Mouse (Mus musculus): ENCODE data around the gene Pdlim7.
A peak's percentile ranks its signal among the peaks of the same experiment; 100 is the strongest.

Pdlim7 gene

DNA sequence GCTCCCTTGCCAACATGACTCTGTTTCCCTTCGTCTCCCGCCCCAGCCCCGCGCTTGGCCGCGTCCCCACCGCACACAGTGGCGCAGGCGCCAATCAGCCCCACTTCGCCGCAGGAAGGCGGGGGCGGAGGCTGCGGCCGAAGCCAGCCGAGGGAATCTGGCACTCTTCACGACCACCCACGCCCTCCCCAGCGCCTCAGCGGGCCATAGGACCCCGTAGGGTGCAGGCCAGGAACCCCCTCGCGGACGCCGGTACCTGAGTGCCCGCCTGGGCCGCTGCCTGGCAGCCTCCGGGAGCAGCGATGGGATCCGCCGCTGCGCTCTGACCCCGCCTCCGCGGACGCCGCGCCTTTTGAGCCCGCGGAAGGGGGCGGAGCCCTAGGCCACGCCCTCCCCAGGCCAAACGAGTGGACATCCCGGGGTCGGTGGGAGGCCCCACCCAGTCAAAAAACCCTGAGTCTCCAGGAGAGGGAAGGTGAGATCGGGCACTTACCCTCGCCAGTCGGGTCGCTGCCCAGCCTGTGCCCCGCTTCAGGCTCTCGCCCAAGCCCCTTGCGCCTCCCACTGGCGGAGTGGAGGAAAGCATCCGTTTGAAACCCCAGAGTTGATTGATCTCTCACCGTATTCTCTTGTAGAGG is at the start of gene Pdlim7:
TSS of gene Pdlim7 (minus strand) at position 566 of the 638 bp plus-strand sequence.
- DNase-seq (ENCODE audit: low spot score): peak; percentile 83

DNA sequence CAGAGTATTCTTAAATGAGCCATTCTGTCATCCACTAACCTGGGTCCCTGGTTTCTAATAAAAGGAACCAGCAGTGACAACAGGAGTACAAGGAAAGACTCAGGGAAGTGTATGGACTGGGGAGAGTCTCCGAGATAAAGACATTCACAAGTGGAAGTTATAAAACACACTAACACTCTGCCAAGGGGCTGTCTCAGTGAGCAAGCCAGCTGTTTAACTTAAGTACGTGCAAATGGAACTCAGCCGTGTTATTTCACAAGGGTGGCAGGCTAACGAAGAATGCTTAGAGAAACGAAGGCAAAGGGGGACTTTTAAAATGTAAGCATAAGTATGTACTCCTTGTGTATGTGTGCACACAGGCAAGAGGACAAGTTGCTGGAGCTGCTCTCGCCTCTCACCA is 44.0 kb upstream of the Pdlim7 start:
- no peak for DNase-seq (ENCODE audit: low spot score)

DNA sequence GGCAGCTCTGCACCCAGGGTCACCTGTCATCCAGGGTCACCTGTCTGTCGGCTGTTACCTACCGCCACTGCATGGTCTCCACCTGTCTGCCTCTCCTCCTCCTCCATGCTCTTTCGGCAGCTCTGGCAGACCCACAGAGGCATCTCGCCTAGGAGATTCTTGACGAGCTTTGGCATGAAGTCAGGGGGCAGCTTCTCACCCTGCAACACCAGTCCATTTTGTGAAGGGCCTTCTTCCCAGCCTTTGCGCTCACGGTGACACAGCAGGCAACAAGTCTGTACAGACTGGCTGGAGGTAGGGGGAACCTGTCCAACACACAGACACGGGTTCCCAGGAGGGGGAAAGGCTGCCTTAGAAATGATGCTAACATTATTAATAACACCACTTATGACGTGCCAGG is 42.4 kb upstream of the Pdlim7 start:
- no peak for DNase-seq (ENCODE audit: low spot score)

DNA sequence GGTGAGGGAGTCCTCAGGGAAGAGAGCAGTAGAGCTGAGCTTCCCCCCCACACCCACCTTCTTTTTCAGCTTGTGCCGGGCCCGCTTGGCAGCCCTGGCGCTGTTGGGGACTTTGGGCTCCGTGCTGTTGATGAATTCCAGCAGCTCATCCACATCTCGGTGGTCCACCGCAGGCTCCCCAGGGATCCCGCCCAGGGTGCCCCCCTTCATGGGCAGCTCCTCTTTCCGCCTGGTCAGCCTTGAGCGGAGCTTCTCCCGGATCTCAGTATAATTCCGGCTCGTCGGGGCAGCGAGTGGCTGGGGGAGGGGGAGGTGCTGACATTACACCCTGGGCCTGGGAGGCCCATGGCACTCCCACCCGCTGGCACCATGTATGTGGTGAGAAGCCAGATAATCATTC is 35.6 kb upstream of the Pdlim7 start:
- DNase-seq (ENCODE audit: low spot score): no peak

DNA sequence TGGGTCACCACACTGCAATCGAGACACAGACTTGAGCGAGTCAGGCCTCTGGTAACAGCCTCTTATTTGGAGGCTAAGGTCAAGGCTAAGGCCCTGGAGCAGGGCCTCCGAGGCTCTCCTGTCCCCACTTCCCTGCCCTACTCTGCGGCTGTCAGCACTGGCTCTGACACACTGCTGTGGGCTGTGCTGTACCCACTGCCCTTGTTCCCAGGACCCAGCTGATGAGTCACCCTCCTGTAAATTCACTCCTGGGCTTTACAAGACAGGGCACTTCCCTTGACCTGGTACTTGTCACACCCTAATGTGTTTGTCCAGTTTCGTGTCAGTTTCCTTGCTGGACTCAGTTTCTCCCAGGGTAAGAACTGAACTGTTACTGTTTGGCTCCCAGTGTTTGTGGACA is 35.0 kb upstream of the Pdlim7 start:
- DNase-seq (ENCODE audit: low spot score): no peak

DNA sequence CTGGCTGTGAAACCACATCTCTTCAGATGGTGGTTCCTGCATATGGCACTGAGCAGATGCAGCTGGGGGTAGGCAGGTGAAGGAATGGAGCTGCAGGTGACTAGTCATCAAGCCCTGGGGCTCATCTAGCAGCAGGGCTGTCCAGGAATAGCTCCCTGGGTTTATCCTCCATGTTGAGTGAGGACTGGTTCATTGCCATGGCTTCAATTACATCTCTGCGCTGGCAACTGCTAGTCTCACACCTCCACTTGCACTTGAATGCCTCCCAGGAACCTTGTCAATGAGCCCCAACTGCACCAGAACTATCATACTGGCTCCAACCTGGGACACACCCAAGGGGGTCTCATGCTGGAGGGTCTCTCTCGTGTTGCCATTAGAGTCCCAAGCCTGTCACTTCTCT is 34.4 kb upstream of the Pdlim7 start:
- DNase-seq (ENCODE audit: low spot score): no peak

DNA sequence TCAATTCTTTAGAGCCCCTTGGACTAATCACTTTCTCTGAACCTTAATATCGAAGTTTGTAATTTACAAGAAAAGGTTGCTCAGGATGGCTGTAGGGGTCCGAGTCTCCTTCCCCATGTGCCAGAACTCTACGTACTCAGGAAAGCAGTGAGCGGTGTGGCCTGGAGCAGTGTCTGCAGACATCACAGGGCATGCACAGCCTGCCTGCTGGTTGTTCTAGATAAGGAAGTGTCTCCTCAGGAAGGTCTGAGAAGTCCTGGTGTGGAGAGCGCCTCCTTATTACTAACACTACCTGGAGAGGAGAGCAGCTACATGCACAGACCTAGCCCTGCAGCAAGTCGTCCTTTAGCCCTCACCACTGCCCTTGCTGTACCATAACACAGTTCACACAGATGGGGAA is 31.3 kb upstream of the Pdlim7 start:
- no peak for DNase-seq (ENCODE audit: low spot score)

DNA sequence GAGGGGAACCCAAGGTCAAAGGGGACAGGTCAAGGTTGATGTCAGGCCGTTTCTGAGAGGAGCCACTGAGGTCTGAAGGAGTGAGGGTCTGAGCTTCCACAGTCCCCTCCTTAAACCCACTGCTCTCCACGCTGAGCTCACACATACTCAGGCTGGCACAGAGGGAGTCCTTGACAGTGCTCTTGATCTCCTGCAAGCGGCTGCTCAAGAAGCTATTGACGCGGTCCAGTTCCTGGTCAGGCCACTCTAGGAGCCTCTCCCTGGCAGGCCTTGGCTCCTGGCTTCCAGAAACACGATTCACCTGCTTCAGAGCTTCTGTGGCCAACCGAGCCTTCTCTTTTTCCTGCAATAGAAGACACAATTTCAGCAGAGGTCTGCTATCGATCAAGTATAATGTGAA is 30.0 kb upstream of the Pdlim7 start:
- DNase-seq (ENCODE audit: low spot score): no peak

DNA sequence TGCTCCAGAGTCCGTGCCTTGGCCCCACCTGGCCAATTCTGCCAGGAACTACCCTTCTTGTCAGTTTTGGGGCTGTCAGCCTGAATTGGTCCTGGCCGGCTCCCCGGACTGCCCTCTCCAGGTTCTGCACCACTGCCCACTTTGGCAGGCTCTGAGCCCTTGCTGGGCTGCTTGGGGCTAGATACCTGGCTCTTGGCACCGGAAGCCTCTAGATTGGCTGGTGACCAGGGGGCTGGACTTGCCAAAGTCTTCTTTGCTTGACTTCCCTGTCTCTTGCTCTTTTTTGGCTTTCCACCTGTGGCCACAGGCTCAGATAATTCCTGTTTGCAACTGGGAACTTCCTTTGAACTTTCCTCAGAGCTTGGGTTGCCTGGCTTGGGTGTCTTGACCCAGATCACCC is 29.4 kb upstream of the Pdlim7 start:
- DNase-seq (ENCODE audit: low spot score): no peak

DNA sequence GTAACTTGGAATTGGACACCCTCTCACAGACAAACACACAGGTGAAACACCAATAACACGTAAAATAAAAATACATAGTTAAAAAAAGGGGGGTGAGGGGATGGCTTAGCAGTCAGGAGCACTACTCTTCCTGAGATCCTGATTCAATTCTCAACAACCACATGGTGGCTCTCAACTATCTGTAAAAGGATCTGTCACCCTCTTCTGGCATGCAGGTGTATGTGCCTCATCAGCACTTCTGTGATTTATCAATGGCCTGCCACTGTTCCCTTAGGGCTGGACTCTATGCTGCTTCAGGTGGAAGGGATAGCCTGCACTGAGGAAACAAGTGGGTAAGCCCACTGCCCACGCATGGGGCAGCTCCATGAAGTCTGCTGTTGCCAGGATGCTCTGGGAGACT is 27.5 kb upstream of the Pdlim7 start:
- DNase-seq (ENCODE audit: low spot score): no peak

DNA sequence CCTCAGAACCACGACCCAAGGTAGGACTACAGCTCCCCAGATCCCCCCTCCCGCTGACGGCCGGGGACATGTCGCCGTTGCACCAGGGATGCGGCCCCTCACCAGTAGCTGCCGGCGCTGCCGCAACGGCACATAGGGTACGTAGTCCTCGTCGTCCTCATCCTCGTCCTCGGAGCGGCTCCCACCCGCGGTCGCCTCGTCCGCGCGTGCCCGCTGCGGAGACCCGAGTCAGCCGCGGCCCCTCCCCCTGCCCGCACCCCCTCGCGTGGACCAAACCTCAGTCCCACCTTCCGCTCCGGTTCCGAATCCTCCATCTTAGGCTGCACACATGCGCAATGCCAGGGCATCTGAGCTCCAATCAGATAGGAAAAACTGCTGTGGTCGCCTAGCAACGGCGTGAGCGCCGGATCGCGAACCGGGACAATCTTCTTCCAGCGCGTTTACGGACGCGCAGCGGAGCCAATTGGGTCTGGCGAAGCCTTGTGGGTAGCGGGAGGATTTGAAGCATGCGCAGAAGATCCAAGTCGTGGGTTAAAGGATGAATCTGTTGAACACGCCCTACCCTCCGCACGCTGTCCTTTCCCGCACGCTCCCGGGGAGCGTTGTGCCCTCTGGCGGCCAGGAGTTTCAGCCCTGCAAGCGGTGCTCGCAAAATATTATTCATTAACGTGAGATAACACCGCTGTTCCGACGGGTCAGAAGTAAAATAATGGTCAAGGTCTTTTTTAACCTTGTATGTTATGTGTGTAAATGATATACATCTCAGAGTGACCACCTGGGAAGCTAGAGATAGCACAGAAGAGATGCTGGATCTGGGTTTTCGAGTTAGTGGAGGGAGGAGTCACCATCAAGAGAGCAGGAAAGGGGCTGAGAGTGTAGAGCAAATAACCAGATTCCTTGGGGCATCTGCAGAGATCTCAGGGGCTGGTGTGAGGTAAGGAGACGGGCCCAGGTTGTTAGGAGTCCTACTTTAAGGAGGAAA is 23.0 kb upstream of the Pdlim7 start, which contains the start of gene Ddx41:
TSS of gene Ddx41 (minus strand) at position 465 of the 982 bp plus-strand sequence.
- DNase-seq (ENCODE audit: low spot score): peak; percentile 97

DNA sequence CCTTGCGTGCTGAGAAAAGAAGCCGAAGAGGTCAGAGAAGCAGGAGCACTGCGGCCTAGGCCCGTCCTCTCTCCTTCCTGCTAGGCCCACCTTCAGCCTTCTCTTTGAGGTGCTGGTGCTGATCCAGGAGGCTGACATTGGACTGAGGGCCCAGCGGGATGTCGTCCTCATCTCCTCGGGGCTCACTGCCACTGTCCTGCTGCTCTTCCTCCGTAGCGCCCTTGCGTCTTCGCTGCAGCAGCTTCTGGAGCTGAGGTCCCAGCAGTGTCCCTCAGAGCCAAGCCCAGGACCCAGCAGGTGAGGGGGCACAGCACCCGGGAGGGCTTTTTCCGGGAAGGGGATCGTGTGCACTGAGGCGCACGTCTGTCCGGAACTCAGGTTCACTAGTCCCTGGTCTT is 22.3 kb upstream of the Pdlim7 start:
- DNase-seq (ENCODE audit: low spot score): no peak

DNA sequence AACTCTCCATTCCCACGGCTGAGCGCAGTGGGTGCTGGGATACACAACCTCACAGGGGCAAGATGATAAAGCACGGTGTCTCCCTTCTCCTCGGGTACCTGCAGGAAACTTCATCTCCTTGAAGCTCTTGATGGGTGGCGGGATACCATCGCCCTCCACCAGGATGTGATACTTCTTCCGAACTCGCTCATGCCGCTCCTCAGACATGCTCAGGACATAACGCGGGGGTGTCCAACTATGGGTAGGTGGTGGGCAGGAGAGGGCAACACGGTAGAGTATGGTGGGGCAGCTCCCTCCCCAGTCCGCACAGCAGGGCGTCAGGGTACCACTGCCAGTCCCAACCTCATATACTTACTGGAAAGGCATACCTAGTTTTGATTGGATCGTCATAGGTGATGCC is 21.7 kb upstream of the Pdlim7 start:
- no peak for DNase-seq (ENCODE audit: low spot score)

DNA sequence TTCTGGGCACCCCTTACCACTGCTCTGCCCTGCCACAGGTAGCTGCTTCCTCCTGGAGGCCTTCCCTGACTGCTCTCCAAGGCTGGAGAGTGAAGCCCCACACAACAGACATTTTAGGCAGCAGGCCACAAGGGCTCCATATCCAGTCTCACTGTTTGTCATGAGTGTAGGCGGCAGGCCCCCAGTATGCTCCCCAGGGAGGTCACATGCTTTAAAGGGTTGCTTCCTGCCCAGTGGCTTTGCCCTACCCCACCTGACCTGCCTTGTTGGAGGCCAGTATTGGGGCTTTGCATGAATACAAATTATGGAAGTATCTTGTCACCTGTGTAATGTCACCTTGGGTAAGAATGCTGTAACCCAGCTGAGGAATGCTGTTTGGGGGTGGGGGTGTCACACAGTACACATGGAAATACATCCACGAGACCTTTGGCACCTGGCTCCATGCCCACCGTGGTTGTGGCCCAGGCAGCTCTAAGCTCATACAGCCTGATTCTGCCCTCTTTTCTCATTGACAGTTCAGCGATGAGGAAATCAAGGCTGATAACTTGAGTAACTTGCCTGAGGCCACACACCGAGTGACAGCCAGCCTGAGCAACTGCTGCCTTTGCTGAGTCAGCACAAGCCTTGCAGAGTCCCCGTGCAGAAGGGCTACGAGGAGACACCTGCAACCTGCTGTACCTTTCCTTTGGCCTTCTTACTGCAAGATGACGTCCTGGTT is 15.9 kb upstream of the Pdlim7 start, which contains the start of gene Dok3:
TSS of gene Dok3 (minus strand) at position 99 of the 718 bp plus-strand sequence.
- peak; percentile 51 for DNase-seq (ENCODE audit: low spot score)

DNA sequence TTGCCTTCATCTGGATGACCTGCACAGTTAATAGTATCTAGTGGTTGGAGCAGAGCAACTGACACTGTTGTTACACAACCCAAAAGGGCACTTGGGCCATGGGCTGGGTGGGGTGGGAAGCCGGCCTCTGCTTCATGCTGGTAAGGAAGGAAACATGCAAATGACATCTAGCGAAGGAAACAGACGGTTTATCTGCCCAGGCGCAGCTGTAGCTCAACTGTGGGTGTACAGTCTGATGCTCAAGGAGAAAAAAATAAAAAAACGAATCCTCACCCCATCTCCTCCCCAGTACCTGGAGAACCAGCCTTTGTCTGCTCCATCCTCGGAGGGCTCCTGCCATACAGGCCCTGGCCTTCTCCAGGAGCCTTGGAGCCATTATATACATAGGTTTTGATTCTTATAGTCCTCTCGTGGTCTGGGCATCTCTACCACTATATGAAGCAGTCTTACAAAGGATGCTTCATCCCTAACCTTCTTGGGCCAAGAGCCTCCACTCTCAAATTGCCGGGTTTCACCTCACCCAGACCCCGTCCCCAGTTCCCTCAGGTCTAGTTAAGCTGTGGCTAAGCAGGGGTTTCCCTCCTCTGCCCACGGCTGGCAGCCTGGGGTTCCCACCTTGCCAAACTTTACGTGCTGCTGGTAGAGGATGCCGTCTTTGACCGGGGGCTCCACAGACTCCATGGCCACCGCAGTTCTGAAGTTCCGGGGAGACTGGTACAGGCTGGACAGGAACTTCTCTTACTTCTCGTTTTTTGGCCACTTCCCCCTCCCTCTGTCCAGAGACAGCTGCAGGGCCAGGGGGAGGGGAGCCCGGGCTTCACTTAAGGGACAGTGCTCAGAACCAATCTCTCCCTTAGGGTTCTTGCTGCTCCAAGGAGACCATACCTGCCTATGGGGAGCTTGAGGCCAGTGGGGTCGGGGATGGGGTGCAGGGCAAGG is 14.6 kb upstream of the Pdlim7 start:
- DNase-seq (ENCODE audit: low spot score): no peak

DNA sequence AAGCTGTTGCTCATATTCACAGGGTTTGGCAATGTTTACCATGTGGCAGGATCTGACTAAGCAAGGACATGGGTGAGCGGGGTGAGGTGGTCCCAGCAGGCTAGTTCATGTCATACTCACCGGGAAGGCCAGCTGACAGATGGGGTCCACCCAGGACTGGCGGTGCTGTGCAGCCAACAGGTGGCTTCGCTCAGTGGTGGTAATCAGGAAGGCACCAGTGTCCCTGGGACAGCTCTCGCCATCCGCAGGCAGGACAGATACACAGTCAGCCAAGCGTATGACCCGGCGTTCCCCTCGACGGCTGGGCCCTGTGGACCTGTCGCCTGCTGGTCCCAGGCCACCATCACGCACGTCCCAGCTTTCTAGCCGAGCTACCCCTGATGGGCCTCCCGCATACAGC is 13.7 kb upstream of the Pdlim7 start:
- DNase-seq (ENCODE audit: low spot score): no peak

DNA sequence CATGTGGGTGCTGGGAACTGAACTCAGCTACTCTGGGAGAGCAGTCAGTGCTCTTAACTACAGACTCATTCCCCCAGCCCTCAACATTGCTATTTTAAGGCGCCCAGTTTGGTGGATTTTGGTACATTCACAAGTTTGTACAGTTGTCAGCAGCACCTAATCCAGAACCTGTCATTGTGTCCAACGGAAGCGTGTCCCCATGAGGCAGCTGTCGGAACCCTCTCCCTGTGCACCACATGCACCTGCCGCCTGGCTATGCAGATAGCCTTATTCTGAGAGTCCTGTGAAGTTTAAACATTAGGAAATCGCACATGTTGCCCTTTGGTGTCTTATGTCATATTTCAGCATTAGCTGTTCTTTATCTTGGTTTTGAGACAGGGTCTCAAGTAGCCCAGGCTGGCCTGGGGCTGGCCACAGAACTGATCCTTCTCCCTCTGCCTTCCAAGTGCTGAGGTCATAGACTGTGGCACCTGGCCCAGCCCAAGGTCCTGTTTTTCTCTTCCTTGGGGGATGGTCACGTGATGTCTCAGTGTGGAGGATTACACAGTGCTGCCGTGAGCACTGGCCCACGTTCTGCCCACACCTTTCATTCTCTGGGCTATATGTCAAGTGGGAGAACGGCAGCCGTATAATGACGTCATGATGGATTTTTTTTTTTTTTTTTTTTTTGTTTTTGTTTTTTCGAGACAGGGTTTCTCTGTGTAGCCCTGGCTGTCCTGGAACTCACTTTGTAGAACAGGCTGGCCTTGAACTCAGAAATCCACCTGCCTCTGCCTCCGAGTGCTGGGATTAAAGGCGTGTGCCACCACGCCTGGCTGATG is 12.5 kb upstream of the Pdlim7 start:
- DNase-seq (ENCODE audit: low spot score): no peak

DNA sequence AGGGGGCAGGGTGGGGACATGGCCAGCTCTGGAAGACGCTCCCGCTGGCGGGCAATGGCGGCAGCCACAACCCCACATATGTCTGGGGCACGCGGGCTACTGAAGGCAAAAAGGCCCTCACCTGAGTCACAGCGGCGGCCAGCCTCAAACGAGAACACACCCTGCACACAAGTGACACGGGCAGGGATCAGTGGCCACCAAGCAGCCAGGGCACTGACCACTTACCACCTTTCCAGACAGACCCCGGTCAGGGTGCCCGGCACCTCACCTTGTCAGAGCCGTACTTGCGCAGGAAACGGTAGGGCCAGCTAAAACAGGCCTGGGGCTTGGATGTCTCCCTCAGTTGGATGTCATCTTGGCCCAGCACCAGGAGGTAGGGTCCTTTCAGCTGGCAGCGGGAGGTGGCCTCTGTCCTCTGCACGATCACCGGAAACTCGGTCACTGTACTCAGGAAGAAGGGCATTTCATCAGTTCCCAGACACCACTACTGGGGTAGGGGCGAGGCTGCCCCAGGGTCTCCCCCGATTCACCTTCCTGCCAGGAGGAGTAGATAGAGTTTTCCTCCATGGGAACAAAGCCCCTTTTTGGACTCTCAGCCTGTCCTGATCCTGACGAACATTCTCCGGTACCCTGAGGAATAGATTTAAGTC is 10.6 kb upstream of the Pdlim7 start:
- no peak for DNase-seq (ENCODE audit: low spot score)

DNA sequence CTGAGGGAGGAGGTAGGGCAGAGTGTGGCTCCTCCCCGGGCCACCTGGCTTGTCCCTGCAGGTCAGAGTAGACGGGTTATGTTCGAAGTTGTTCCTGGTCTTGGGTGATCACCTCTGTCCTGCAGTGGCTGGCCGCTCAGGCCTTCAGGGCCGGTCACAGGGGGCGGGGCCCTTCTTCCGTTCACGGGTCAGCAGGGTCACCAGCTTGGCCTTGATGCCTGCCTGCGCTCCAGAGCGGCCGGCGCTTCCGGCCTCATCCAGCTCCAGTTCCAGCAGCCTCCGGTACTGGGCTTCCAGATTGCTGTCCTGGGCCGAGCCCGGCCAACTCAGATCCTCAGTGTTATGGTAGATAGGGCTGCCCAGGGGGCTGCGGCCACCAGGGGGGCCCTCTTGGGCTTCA is 9.8 kb upstream of the Pdlim7 start:
- no peak for DNase-seq (ENCODE audit: low spot score)

DNA sequence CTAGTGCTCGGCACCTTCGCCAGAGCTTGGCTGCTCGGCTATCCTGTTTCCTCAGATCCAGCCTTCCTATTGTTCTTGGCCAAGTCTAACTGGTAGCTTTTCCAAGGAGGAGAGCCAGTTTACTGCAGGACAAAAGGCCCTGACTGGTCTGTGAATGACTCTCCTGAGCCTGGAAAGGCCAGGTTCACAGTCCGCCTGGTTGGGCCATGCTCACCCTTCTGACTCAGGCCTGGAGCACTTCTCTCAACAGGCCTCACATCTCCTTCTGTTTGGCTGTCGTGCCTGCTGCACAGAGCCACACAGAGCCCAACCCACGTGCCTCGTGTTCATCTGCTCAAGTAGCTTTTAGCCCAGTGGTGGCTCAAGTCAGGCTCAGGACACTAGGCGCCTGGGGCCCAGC is 9.3 kb upstream of the Pdlim7 start:
- no peak for DNase-seq (ENCODE audit: low spot score)
